Comparison of ENCODE assay signal across 8 mouse cellular contexts in genomic region chr11:70237457-70238167, GRCm38 (mm10). TPM values are rescaled to one million over a fixed set of nuclear protein-coding genes. Genes with fewer than 3 reads are reported as not detected.
DNase-seq lines count a peak whose midpoint lies in the region; ATAC-seq and TF ChIP-seq lines count a peak whose summit lies in the region.

Gene 0610010K14Rik, minus strand, starts transcription at chr11:70237914.

- 0 out of 2 replicates have a peak, but pooled peaks have one; percentile 20 for TF ChIP-seq EP300 in ES-Bruce4 (IDR thresholded peaks at IDR 0.05; ENCODE audit: insufficient read depth, low read depth, low read length)

- H3K4me1 ChIP-seq in ES-Bruce4 (ENCODE audit: control insufficient read depth, insufficient read depth, low read length) = peaks cover 5% of the 10 kb centered on the region
- peaks cover 24% of the 10 kb centered on the region for H3K4me1 ChIP-seq in forebrain, embryonic 14.5 days (ENCODE audit: control insufficient read depth, insufficient read depth, low read length)
- peaks cover 10% of the 10 kb centered on the region for H3K4me1 ChIP-seq in lung, adult 2 months (ENCODE audit: control insufficient read depth, insufficient read depth, low read length)

- peak within 1 kb of the TSS; percentile 91 for H3K9ac ChIP-seq in ES-Bruce4 (ENCODE audit: low read depth, poor library complexity, severe bottlenecking)
- peak within 1 kb of the TSS; percentile 72 for H3K9ac ChIP-seq in forebrain, embryonic 14.5 days (ENCODE audit: low read length)

- peaks cover 15% of the 10 kb centered on the region for H3K36me3 ChIP-seq in ES-Bruce4 (ENCODE audit: control insufficient read depth, insufficient read depth, low read length, poor library complexity, severe bottlenecking)
- H3K36me3 ChIP-seq in forebrain, embryonic 14.5 days (ENCODE audit: control insufficient read depth, insufficient read depth, low read length) = peaks cover 18% of the 10 kb centered on the region

- H3K27me3 ChIP-seq in ES-Bruce4 (ENCODE audit: control insufficient read depth, insufficient read depth, low read length, poor library complexity, severe bottlenecking) = no peaks in the 10 kb centered on the region
- H3K27me3 ChIP-seq in forebrain, embryonic 14.5 days (replicated peaks; ENCODE audit: control insufficient read depth, insufficient read depth, low read length) = no peaks in the 10 kb centered on the region

- TF ChIP-seq POLR2A in ES-Bruce4 (IDR thresholded peaks at IDR 0.05; ENCODE audit: insufficient read depth, low read length) = peak; percentile 36
- peak; percentile 92 for TF ChIP-seq POLR2A in lung, adult 2 months (IDR thresholded peaks at IDR 0.05; ENCODE audit: borderline replicate concordance, extremely low read depth, low read depth, low read length)

- no peak for TF ChIP-seq CTCF in ES-Bruce4 (IDR thresholded peaks at IDR 0.05; ENCODE audit: low read depth, low read length)
- no peak for TF ChIP-seq CTCF in lung, adult 2 months (IDR thresholded peaks at IDR 0.05; ENCODE audit: insufficient read depth, low read length)

- peak within 1 kb of the TSS; percentile 99 for H3K4me2 ChIP-seq in forebrain, embryonic 14.5 days (ENCODE audit: low read length)

- DNase-seq in forebrain, embryonic 14.5 days (ENCODE audit: low spot score) = peak; percentile 98
- peak; percentile 99 for DNase-seq in heart, postnatal 14 days
- DNase-seq in layer of hippocampus, adult 18-20 months (ENCODE audit: low spot score in 2 of 2) = peak; percentile 97 to 98
- DNase-seq in lung, adult 2 months = peak; percentile 99
- peak; percentile 96 for DNase-seq in thymus, adult 18-20 months

- no peaks in the 10 kb centered on the region for H3K9me3 ChIP-seq in ES-Bruce4 (replicated peaks; ENCODE audit: control insufficient read depth, insufficient read depth, low read length, poor library complexity, severe bottlenecking)
- H3K9me3 ChIP-seq in forebrain, embryonic 14.5 days (replicated peaks; ENCODE audit: control insufficient read depth, low read length) = no peaks in the 10 kb centered on the region

- peak; percentile 86 for ATAC-seq in cerebellum, adult (ENCODE audit: insufficient number of reproducible peaks, low FRiP score, low TSS enrichment)
- peak; percentile 95 for ATAC-seq in forebrain, embryonic 14.5 days
- peak; percentile 87 for ATAC-seq in neutrophil, adult 5-6 weeks (ENCODE audit: extremely low read depth, insufficient number of reproducible peaks, low FRiP score, poor library complexity, severe bottlenecking)

- WGBS in forebrain, embryonic 14.5 days = under 1% methylated on average over 67 of the region's 70 CpGs
- under 1% methylated on average over 70 of the region's 70 CpGs for WGBS in lung, adult 2 months

- peak within 1 kb of the TSS; percentile 56 for H3K27ac ChIP-seq in ES-Bruce4 (ENCODE audit: insufficient read depth, low read length)
- H3K27ac ChIP-seq in forebrain, embryonic 14.5 days (ENCODE audit: low read depth, low read length) = peak within 1 kb of the TSS; percentile 89

- intact Hi-C loops in heart, postnatal 14 days (cut with DNase I) = no loop called here

- H3K4me3 ChIP-seq in ES-Bruce4 (ENCODE audit: low read depth, low read length) = peak within 1 kb of the TSS; percentile 97
- H3K4me3 ChIP-seq in forebrain, embryonic 14.5 days (ENCODE audit: low read depth, low read length) = peak within 1 kb of the TSS; percentile 55
- H3K4me3 ChIP-seq in lung, adult 2 months (replicated peaks; ENCODE audit: extremely low read depth, low read depth, low read length) = peak within 1 kb of the TSS; percentile 97

RNA-seq across cellular contexts. Expression of gene 0610010K14Rik, which starts in this region (rescaled TPM):
- 108 and 126 TPM in 2 replicates for polyA plus RNA-seq in ES-Bruce4 (2011; ENCODE audit: insufficient read depth, insufficient read length, low read depth, missing spikeins)
- polyA plus RNA-seq in forebrain, embryonic 14.5 days (2014; fragmentation: Nextera tagmentation; extraction: Ambion mirVana) = 202 and 245 TPM in 2 replicates
- 10 to 100 TPM; 34.7 to 38.4 TPM for total RNA-seq in heart, postnatal 14 days (2021)
- 10 to 100 TPM; 39.7 to 45.9 TPM for total RNA-seq in layer of hippocampus, adult 18-20 months (2021)
- polyA plus RNA-seq in lung, adult 2 months (2012; rRNA removed) = 79.0 and 80.9 TPM in 2 replicates
- total RNA-seq in neutrophil, adult 5-6 weeks (2017) = 21.9 and 26.8 TPM in 2 replicates

Comparison
In these comparisons a context has a peak if more than half of its experiments do, and no peak if none do; other contexts are left out.
1. Peak in every context shown above with its lines: DNase-seq, ATAC-seq, H3K4me3 ChIP-seq and H3K27ac ChIP-seq.